21 mouse cellular contexts compared by ENCODE assay signal in genomic region chrX:158180356-158180755, GRCm38 (mm10).
A peak's percentile ranks its signal among the peaks of the same experiment; 100 is the strongest.
DNase-seq lines count a peak whose midpoint lies in the region; ATAC-seq and TF ChIP-seq lines count a peak whose summit lies in the region.
"Had no signal": no experiment of that assay in that cellular context is flagged by ENCODE, and none has a peak within 500 bp of the region (broad histone marks: within the 10 kb centered on the region; RNA-seq: fewer than 3 reads in every experiment).

No protein-coding gene starts in this region.

- no peak for TF ChIP-seq POLR2A in liver, adult 2 months (IDR thresholded peaks at IDR 0.05; ENCODE audit: extremely low read depth, insufficient read depth, low read length)

- peak; percentile 18 to 43 for DNase-seq in frontal cortex, adult 2 months (ENCODE audit: extremely low spot score in 1 of 2, low spot score in 1 of 2)
- DNase-seq in frontal cortex, postnatal 25 days (ENCODE audit: low spot score in 2 of 2), result no peak
- peak; percentile 0 for DNase-seq in liver, adult 2 months (ENCODE audit: extremely low read depth, low read depth, low spot score)
- no peak for DNase-seq in liver
- no peak for DNase-seq in thymus, postnatal 14 days
- DNase-seq: adrenal gland, adult 2 months; adrenal gland, postnatal 25 days; cerebellum, adult 2 months; cerebellum, postnatal 10 days; gastrocnemius, postnatal 36 days; heart, adult 18-20 months; heart, postnatal 10 days; heart, postnatal 4 days had no signal

- no peaks in the 10 kb centered on the region for H3K79me2 ChIP-seq in liver, adult 2 months (ENCODE audit: control insufficient read depth, insufficient read depth, low read length)

- H3K9ac ChIP-seq in liver, adult 2 months (ENCODE audit: low read depth, low read length), result no peak overlapping the region
- H3K9ac ChIP-seq: hindbrain, embryonic 12.5 days had no signal

- TF ChIP-seq CTCF in liver, adult 2 months (IDR thresholded peaks at IDR 0.05; ENCODE audit: low read depth, low read length), result no peak

- H3K36me3 ChIP-seq in liver, adult 2 months (ENCODE audit: control insufficient read depth, insufficient read depth, low read length), result no peaks in the 10 kb centered on the region
- H3K36me3 ChIP-seq: embryonic facial prominence, embryonic 10.5 days; heart, embryonic 10.5 days; hindbrain, embryonic 12.5 days had no signal

- WGBS in liver, adult 2 months, result 69% methylated on average over 1 of the region's 1 CpGs

- peak; percentile 33 for ATAC-seq in granulocyte monocyte progenitor cell, adult 5-6 weeks (replicated peaks; ENCODE audit: poor library complexity, severe bottlenecking)
- ATAC-seq: forebrain, embryonic 14.5 days; hindbrain, embryonic 16.5 days; Patski had no signal

- no peak overlapping the region for H3K4me3 ChIP-seq in liver, adult 2 months (ENCODE audit: insufficient read depth, low read depth, low read length)
- H3K4me3 ChIP-seq: embryonic facial prominence, embryonic 10.5 days; heart, embryonic 10.5 days; hindbrain, embryonic 12.5 days had no signal

- H3K4me1 ChIP-seq in liver, adult 2 months (ENCODE audit: control insufficient read depth, insufficient read depth, low read length), result no peaks in the 10 kb centered on the region
- H3K4me1 ChIP-seq: embryonic facial prominence, embryonic 10.5 days; heart, embryonic 10.5 days; hindbrain, embryonic 12.5 days had no signal

- no peak overlapping the region for H3K27ac ChIP-seq in liver, adult 2 months (replicated peaks; ENCODE audit: insufficient read depth, low read depth, low read length)
- H3K27ac ChIP-seq: embryonic facial prominence, embryonic 10.5 days; heart, embryonic 10.5 days; hindbrain, embryonic 12.5 days had no signal

- no peaks in the 10 kb centered on the region for H3K27me3 ChIP-seq in liver, adult 2 months (ENCODE audit: control insufficient read depth, insufficient read depth, low read length)
- H3K27me3 ChIP-seq: CH12.LX; hindbrain, embryonic 12.5 days had no signal

Comparison
In these comparisons a context has a peak if more than half of its experiments do, and no peak if none do; other contexts are left out.
1. DNase-seq: peak in frontal cortex, adult 2 months (2 of 2) and liver, adult 2 months (single experiment); none in frontal cortex, postnatal 25 days (0 of 2), liver (single experiment) and thymus, postnatal 14 days (single experiment).